Mouse (Mus musculus) erythroblast, adult 5-6 weeks (primary cell): Measurements from ENCODE around the gene Synrg. TPM values are rescaled to one million over a fixed set of nuclear protein-coding genes. Genes with fewer than 3 reads are reported as not detected.

ENCODE experiments used
- ATAC-seq: replicated peaks from 2 replicates; pipeline ENCODE4 v1.8.0; 2016; ENCODE audit warnings: moderate number of reproducible peaks, mild to moderate bottlenecking, moderate TSS enrichment, inconsistent platforms; ENCODE audit not compliant: poor library complexity, low FRiP score, severe bottlenecking
- total RNA-seq, 2 experiments: library from RNA; stranded (forward) in 1 of 2; stranded (reverse) in 1 of 2; fragments of 150-400 nt in 1 of 2; fragments of 200-764, 138-1000 nt in 1 of 2; gene quantifications; 2 replicates each; pipeline versions ENCODE4 v1.2.3 to v1.2.4; 2015 to 2017; ENCODE audit warnings: low replicate concordance in 2 of 2

Synrg gene
- total RNA-seq, 2 experiments from 2014 or later = 8.9 to 11.0 TPM

- no peak for ATAC-seq
These were observed 13.6 kb downstream of the Synrg start for GRCm38 (mm10) chr11:83977810-83978209.

- ATAC-seq = no peak
These were observed 15.8 kb downstream of the Synrg start for GRCm38 (mm10) chr11:83979992-83980391.

- ATAC-seq = no peak
These were observed 17.1 kb downstream of the Synrg start for GRCm38 (mm10) chr11:83981338-83981737.

GRCm38 (mm10) chr11:83991701-83992100 lies 27.5 kb downstream of the Synrg start:
- no peak for ATAC-seq

- no peak for ATAC-seq
These were observed 29.2 kb downstream of the Synrg start for GRCm38 (mm10) chr11:83993428-83993827.

GRCm38 (mm10) chr11:83994481-83994880 lies 30.3 kb downstream of the Synrg start:
- no peak for ATAC-seq

GRCm38 (mm10) chr11:83995535-83995950 lies 31.3 kb downstream of the Synrg start:
- no peak for ATAC-seq

- ATAC-seq = no peak
These were observed 33.1 kb downstream of the Synrg start for GRCm38 (mm10) chr11:83997171-83997868.

- ATAC-seq = no peak
These were observed 34.8 kb downstream of the Synrg start for GRCm38 (mm10) chr11:83998993-83999392.

- ATAC-seq = no peak
These were observed 35.2 kb downstream of the Synrg start for GRCm38 (mm10) chr11:83999411-83999915.

GRCm38 (mm10) chr11:84001257-84001656 lies 37.0 kb downstream of the Synrg start:
- ATAC-seq = no peak

GRCm38 (mm10) chr11:84003986-84004385 lies 39.8 kb downstream of the Synrg start:
- ATAC-seq = no peak

GRCm38 (mm10) chr11:84009001-84009400 lies 44.8 kb downstream of the Synrg start:
- no peak for ATAC-seq

- ATAC-seq = no peak
These were observed 46.2 kb downstream of the Synrg start for GRCm38 (mm10) chr11:84010411-84010810.

GRCm38 (mm10) chr11:84011050-84011449 lies 46.8 kb downstream of the Synrg start:
- ATAC-seq = no peak

GRCm38 (mm10) chr11:84011576-84011975 lies 47.3 kb downstream of the Synrg start:
- ATAC-seq = no peak

- no peak for ATAC-seq
These were observed 48.9 kb downstream of the Synrg start for GRCm38 (mm10) chr11:84013105-84013504.

GRCm38 (mm10) chr11:84016147-84016809 lies 52.0 kb downstream of the Synrg start:
- ATAC-seq = no peak

GRCm38 (mm10) chr11:84016810-84017508 lies 52.7 kb downstream of the Synrg start:
- ATAC-seq = no peak

GRCm38 (mm10) chr11:84027231-84027630 lies 63.0 kb downstream of the Synrg start:
- no peak for ATAC-seq
